Mouse (Mus musculus) neural tube, embryonic 11.5 days (tissue): Measurements from ENCODE around the gene Dhps. TPM values are rescaled to one million over a fixed set of nuclear protein-coding genes. Genes with fewer than 3 reads are reported as not detected.

ENCODE experiments used
- ATAC-seq: fragments of 200-750 bp; cut with Nextera tagmentation; 2 replicates; pipeline ENCODE4 v1.8.0; 2017; ENCODE audit warnings: moderate number of reproducible peaks, mild to moderate bottlenecking, moderate TSS enrichment, moderate library complexity; ENCODE audit not compliant: insufficient read depth, low FRiP score, low TSS enrichment
- DNase-seq: peaks from one replicate; pipeline ENCODE4 v3.0.0-alpha.2; 2015; ENCODE audit warnings: low spot score
- H3K27ac ChIP-seq: fragments of 300-500 bp; sonication (generic); 2 replicates; pipeline ENCODE4 v1.5.1; 2014; ENCODE audit warnings: low read depth, mild to moderate bottlenecking, low read length
- H3K27me3 ChIP-seq: fragments of 300-500 bp; sonication (generic); 2 replicates; pipeline ENCODE4 v1.6.1; 2014; ENCODE audit warnings: mild to moderate bottlenecking, low read length, mixed read lengths; ENCODE audit not compliant: control insufficient read depth, insufficient read depth
- H3K36me3 ChIP-seq: fragments of 300-500 bp; sonication (generic); 2 replicates; pipeline ENCODE4 v1.6.1; 2014; ENCODE audit warnings: mild to moderate bottlenecking, low read length, moderate library complexity, mixed read lengths; ENCODE audit not compliant: control insufficient read depth, insufficient read depth
- H3K4me1 ChIP-seq: fragments of 300-500 bp; sonication (generic); 2 replicates; pipeline ENCODE4 v1.6.1; 2014; ENCODE audit warnings: low read length, mixed read lengths; ENCODE audit not compliant: control insufficient read depth, insufficient read depth
- H3K4me2 ChIP-seq: fragments of 300-500 bp; sonication (generic); 2 replicates; pipeline ENCODE4 v1.6.1; 2014; ENCODE audit warnings: low read depth, mild to moderate bottlenecking, moderate library complexity
- H3K4me3 ChIP-seq: fragments of 300-500 bp; sonication (generic); 2 replicates; pipeline ENCODE4 v1.5.1; 2014; ENCODE audit warnings: low read depth, low read length
- H3K9ac ChIP-seq: fragments of 300-500 bp; sonication (generic); 2 replicates; pipeline ENCODE4 v1.6.1; 2014; ENCODE audit warnings: mild to moderate bottlenecking, low read length
- H3K9me3 ChIP-seq: fragments of 300-500 bp; sonication (generic); 2 replicates; pipeline ENCODE4 v1.6.1; 2016; ENCODE audit warnings: low read length; ENCODE audit not compliant: control insufficient read depth
- WGBS: fragments of 180-500 bp; shearing (Covaris S2); extraction: QIAGEN DNeasy Blood & Tissue Kit; methylation state at CpG from one replicate; pipeline ENCODE4 v1.1.7; 2014; 5-methylcytosine and 5-hydroxymethylcytosine counted together
- polyA plus RNA-seq: library from polyadenylated mRNA; unstranded; fragments of >200 nt; fragmentation: Nextera tagmentation; extraction: Ambion mirVana; gene quantifications from 2 replicates; pipeline ENCODE4 v1.2.1, GENCODE M21; 2014

The Dhps gene
- polyA plus RNA-seq, 1 experiment from 2014 or later, result 73.8 TPM

GRCm38 (mm10) chr8:85037681-85038531, 33.7 kb upstream of the Dhps start:
- Histone ChIP-seq H3K9ac (peak overlapping the region; percentile 93), H3K4me2 (peak overlapping the region; percentile 98), H3K4me3 (peak overlapping the region; percentile 79), H3K27me3 (no peaks in the 10 kb centered on the region), H3K9me3 (no peaks in the 10 kb centered on the region), H3K36me3 (peaks cover 13% of the 10 kb centered on the region), H3K27ac (peak overlapping the region; percentile 98), H3K4me1 (peaks cover 14% of the 10 kb centered on the region; the same call in 1 of the 2 replicates)
- WGBS, result under 1% methylated on average over 57 of the region's 57 CpGs
- ATAC-seq (no peak), DNase-seq (peak; percentile 48)

GRCm38 (mm10) chr8:85043619-85044018, 27.9 kb upstream of the Dhps start:
- H3K36me3 ChIP-seq, result peaks cover 26% of the 10 kb centered on the region
- DNase-seq (no peak), ATAC-seq (no peak)
- H3K27me3 ChIP-seq, result no peaks in the 10 kb centered on the region
- H3K27ac ChIP-seq, result no peak overlapping the region
- no peaks in the 10 kb centered on the region for H3K9me3 ChIP-seq
- H3K4me3 ChIP-seq, result no peak overlapping the region
- no peak overlapping the region for H3K4me2 ChIP-seq
- WGBS, result 92% methylated on average over 6 of the region's 6 CpGs
- no peak overlapping the region for H3K9ac ChIP-seq
- H3K4me1 ChIP-seq, result peaks cover 3% of the 10 kb centered on the region; the same call in 1 of the 2 replicates

GRCm38 (mm10) chr8:85057367-85057766, 14.2 kb upstream of the Dhps start:
- H3K9me3 ChIP-seq, result no peaks in the 10 kb centered on the region
- no peak overlapping the region for H3K27ac ChIP-seq
- DNase-seq, result no peak
- H3K27me3 ChIP-seq, result no peaks in the 10 kb centered on the region
- no peak overlapping the region for H3K4me2 ChIP-seq
- no peak overlapping the region for H3K4me3 ChIP-seq
- ATAC-seq, result no peak
- peaks cover 24% of the 10 kb centered on the region for H3K36me3 ChIP-seq
- WGBS, result 87% methylated on average over 7 of the region's 7 CpGs
- peaks cover 8% of the 10 kb centered on the region for H3K4me1 ChIP-seq
- H3K9ac ChIP-seq, result no peak overlapping the region

GRCm38 (mm10) chr8:85059879-85060616, 11.5 kb upstream of the Dhps start, which contains the start of gene Fbxw9:
TSS of gene Fbxw9 (plus strand) at chr8:85060055.
- peak; percentile 91 for DNase-seq
- peak; percentile 93 for ATAC-seq
- Histone ChIP-seq H3K4me3 (peak within 1 kb of the TSS; percentile 75), H3K9ac (peak within 1 kb of the TSS; percentile 75), H3K4me1 (peaks cover 8% of the 10 kb centered on the region), H3K27ac (no peak within 1 kb of the TSS), H3K27me3 (no peaks in the 10 kb centered on the region), H3K9me3 (no peaks in the 10 kb centered on the region), H3K36me3 (peaks cover 4% of the 10 kb centered on the region), H3K4me2 (peak within 1 kb of the TSS; percentile 95)
- WGBS, result under 1% methylated on average over 52 of the region's 53 CpGs

GRCm38 (mm10) chr8:85062603-85063002, 9.0 kb upstream of the Dhps start:
- H3K27ac ChIP-seq, result no peak overlapping the region
- peaks cover 4% of the 10 kb centered on the region for H3K36me3 ChIP-seq
- H3K9me3 ChIP-seq, result no peaks in the 10 kb centered on the region
- H3K4me2 ChIP-seq, result no peak overlapping the region
- H3K9ac ChIP-seq, result no peak overlapping the region
- ATAC-seq (no peak), DNase-seq (no peak)
- no peaks in the 10 kb centered on the region for H3K27me3 ChIP-seq
- 97% methylated on average over 4 of the region's 4 CpGs for WGBS
- no peak overlapping the region for H3K4me3 ChIP-seq
- peaks cover 8% of the 10 kb centered on the region for H3K4me1 ChIP-seq

- ATAC-seq (no peak), DNase-seq (no peak)
- Histone ChIP-seq H3K36me3 (peaks cover 4% of the 10 kb centered on the region), H3K27ac (no peak overlapping the region), H3K4me3 (no peak overlapping the region), H3K27me3 (no peaks in the 10 kb centered on the region), H3K9ac (no peak overlapping the region), H3K4me2 (no peak overlapping the region), H3K4me1 (peaks cover 8% of the 10 kb centered on the region), H3K9me3 (no peaks in the 10 kb centered on the region)
- WGBS, result 35% methylated on average over 2 of the region's 2 CpGs
These were observed 6.3 kb upstream of the Dhps start for GRCm38 (mm10) chr8:85065213-85065612.

- no peak overlapping the region for H3K9ac ChIP-seq
- H3K27me3 ChIP-seq, result no peaks in the 10 kb centered on the region
- H3K9me3 ChIP-seq, result no peaks in the 10 kb centered on the region
- H3K36me3 ChIP-seq, result peaks cover 4% of the 10 kb centered on the region
- 98% methylated on average over 2 of the region's 2 CpGs for WGBS
- DNase-seq (no peak), ATAC-seq (no peak)
- H3K4me2 ChIP-seq, result no peak overlapping the region
- no peaks in the 10 kb centered on the region for H3K4me1 ChIP-seq
- H3K27ac ChIP-seq, result no peak overlapping the region
- no peak overlapping the region for H3K4me3 ChIP-seq
These were observed 4.4 kb upstream of the Dhps start for GRCm38 (mm10) chr8:85067155-85067554.

GRCm38 (mm10) chr8:85067982-85068381, 3.6 kb upstream of the Dhps start, which contains the start of gene Gm5741:
TSS of gene Gm5741 (minus strand) at chr8:85067982.
- no peaks in the 10 kb centered on the region for H3K9me3 ChIP-seq
- ATAC-seq (no peak), DNase-seq (no peak)
- H3K4me3 ChIP-seq, result no peak within 1 kb of the TSS
- peaks cover 5% of the 10 kb centered on the region; the same call in 1 of the 2 replicates for H3K4me1 ChIP-seq
- H3K9ac ChIP-seq, result no peak within 1 kb of the TSS
- H3K27ac ChIP-seq, result no peak within 1 kb of the TSS
- H3K27me3 ChIP-seq, result no peaks in the 10 kb centered on the region
- H3K36me3 ChIP-seq, result peaks cover 4% of the 10 kb centered on the region
- H3K4me2 ChIP-seq, result no peak within 1 kb of the TSS
